Mouse (Mus musculus) limb, embryonic 11.5 days (tissue): Measurements from ENCODE around the gene Angptl4. TPM values are rescaled to one million over a fixed set of nuclear protein-coding genes. Genes with fewer than 3 reads are reported as not detected.
"Not testable (repeated sequence)": the region's sequence is repeated elsewhere in the genome, so short reads cannot be mapped to it uniquely, and the experiment has no call there.

Source experiments
- ATAC-seq: fragments of 200-750 bp; cut with Nextera tagmentation; 2 replicates; pipeline ENCODE4 v1.8.0; 2017; ENCODE audit warnings: low read depth; ENCODE audit not compliant: insufficient number of reproducible peaks, low FRiP score, low TSS enrichment
- DNase-seq: peaks from one replicate; pipeline ENCODE4 v3.0.0-alpha.2; 2015; ENCODE audit warnings: low spot score
- H3K27ac ChIP-seq: fragments of 300-500 bp; sonication (generic); replicated peaks from 2 replicates; pipeline ENCODE4 v1.5.1; 2014; ENCODE audit warnings: low read depth, mild to moderate bottlenecking, low read length
- H3K27me3 ChIP-seq: fragments of 300-500 bp; sonication (generic); 2 replicates; pipeline ENCODE4 v1.6.1; 2014; ENCODE audit warnings: mild to moderate bottlenecking, low read length, mixed read lengths; ENCODE audit not compliant: control insufficient read depth, insufficient read depth
- H3K36me3 ChIP-seq: fragments of 300-500 bp; sonication (generic); 2 replicates; pipeline ENCODE4 v1.6.1; 2014; ENCODE audit warnings: mild to moderate bottlenecking, low read length, moderate library complexity, mixed read lengths; ENCODE audit not compliant: control insufficient read depth, insufficient read depth
- H3K4me1 ChIP-seq: fragments of 300-500 bp; sonication (generic); 2 replicates; pipeline ENCODE4 v1.6.1; 2014; ENCODE audit warnings: low read length, mixed read lengths; ENCODE audit not compliant: control insufficient read depth, insufficient read depth
- H3K4me2 ChIP-seq: fragments of 300-500 bp; sonication (generic); 2 replicates; pipeline ENCODE4 v1.6.1; 2014; ENCODE audit warnings: low read depth, mild to moderate bottlenecking, moderate library complexity; ENCODE audit not compliant: severe bottlenecking
- H3K4me3 ChIP-seq: fragments of 300-500 bp; sonication (generic); 2 replicates; pipeline ENCODE4 v1.5.1; 2014; ENCODE audit warnings: low read depth, low read length
- H3K9ac ChIP-seq: fragments of 300-500 bp; sonication (generic); 2 replicates; pipeline ENCODE4 v1.6.1; 2014; ENCODE audit warnings: mild to moderate bottlenecking, low read length
- H3K9me3 ChIP-seq: fragments of 300-500 bp; sonication (generic); 2 replicates; pipeline ENCODE4 v1.6.1; 2016; ENCODE audit warnings: low read length; ENCODE audit not compliant: control insufficient read depth
- WGBS: fragments of 180-500 bp; shearing (Covaris S2); extraction: QIAGEN DNeasy Blood & Tissue Kit; methylation state at CpG from one replicate; pipeline ENCODE4 v1.1.7; 2014; 5-methylcytosine and 5-hydroxymethylcytosine counted together
- polyA plus RNA-seq: library from polyadenylated mRNA; unstranded; fragments of >200 nt; fragmentation: Nextera tagmentation; extraction: Ambion mirVana; gene quantifications from 2 replicates; pipeline ENCODE4 v1.2.1, GENCODE M21; 2014

The Angptl4 gene
- polyA plus RNA-seq, 1 experiment from 2014 or later, result 43.6 TPM

DNA sequence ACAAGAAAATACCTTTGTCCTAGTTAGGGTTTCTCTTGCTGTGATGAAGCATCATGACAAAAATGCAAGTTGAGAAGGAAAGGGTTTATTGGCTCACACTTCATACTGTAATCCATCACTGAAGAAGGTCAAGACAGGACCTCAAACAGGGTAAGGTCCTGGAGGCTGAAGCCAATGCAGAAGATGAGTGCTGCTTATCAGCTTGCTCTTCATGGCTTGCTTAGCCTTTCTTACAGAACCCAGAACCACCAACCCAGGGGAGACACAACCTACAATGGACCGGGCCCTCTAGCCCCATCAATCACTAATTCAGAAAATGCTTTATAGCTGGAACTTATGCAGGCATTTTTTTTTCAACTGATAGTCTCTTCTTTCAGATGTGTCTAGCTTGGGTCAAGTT is 39.2 kb downstream of the Angptl4 start:
- Histone ChIP-seq H3K27me3 (no peaks in the 10 kb centered on the region), H3K4me3 (no peak overlapping the region), H3K9me3 (no peaks in the 10 kb centered on the region), H3K9ac (no peak overlapping the region), H3K36me3 (peaks cover 5% of the 10 kb centered on the region), H3K4me1 (no peaks in the 10 kb centered on the region), H3K4me2 (no peak overlapping the region), H3K27ac (no peak overlapping the region)
- DNase-seq (no peak), ATAC-seq (no peak)
- 87% methylated on average over 1 of the region's 1 CpGs for WGBS

DNA sequence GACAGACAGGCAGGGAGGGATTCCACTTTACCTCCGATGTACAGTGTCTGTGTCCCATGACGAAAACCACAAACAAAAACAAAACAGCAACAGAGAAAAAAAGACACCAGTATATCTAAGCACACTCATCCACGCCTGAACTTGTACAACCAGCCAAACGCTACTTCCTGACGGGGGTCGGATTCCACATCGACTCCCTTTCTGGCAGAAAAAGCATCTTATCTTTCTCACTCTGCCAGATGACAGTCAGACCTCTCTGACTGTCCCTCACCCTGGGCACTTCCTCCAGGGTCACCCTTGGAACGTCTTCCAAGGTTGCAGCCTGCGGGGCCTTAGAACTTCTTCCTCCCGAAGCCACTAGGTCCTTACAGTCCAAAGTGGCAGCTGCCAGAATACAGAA is 48.1 kb downstream of the Angptl4 start:
- not testable (repeated sequence) for H3K4me1 ChIP-seq, H3K36me3 ChIP-seq, H3K4me2 ChIP-seq, H3K27me3 ChIP-seq, ATAC-seq, DNase-seq, H3K27ac ChIP-seq, H3K4me3 ChIP-seq, H3K9ac ChIP-seq, H3K9me3 ChIP-seq
- 82% methylated on average over 10 of the region's 10 CpGs for WGBS

DNA sequence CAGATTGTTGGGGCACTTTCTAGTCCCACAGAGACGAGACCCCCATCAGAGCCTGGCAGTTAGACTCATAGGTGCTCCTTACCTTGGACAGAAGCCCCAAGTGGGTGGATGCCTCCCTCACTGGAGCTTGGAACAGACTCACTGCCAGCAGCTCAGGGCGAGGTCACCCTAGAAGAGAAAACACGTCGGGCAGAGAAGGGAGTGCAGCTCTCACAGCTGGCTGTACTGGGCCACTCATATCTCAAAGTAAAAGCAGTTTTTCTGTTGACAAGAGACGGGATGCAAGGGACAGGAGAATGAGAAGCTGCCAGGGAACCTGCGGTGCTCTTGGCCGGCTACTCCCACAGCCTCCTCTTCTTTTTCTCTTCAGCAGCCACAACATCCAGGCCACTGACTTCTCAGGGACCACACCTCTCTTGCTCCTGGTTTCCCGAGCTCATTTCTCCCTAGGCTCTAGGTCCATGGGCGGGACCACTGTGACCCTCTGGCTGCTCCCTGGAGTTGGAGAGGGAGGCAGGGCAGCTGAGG is 49.0 kb downstream of the Angptl4 start:
- ATAC-seq, H3K9me3 ChIP-seq, H3K27me3 ChIP-seq, H3K36me3 ChIP-seq, H3K9ac ChIP-seq, H3K4me3 ChIP-seq, H3K4me1 ChIP-seq, DNase-seq, H3K4me2 ChIP-seq, H3K27ac ChIP-seq: not testable (repeated sequence)
- 74% methylated on average over 9 of the region's 9 CpGs for WGBS

GRCm38 (mm10) chr17:33729215-33729614 is 52.4 kb downstream of the Angptl4 start:
- Histone ChIP-seq H3K9me3 (no peaks in the 10 kb centered on the region), H3K4me2 (no peak overlapping the region), H3K9ac (no peak overlapping the region), H3K27ac (no peak overlapping the region), H3K36me3 (no peaks in the 10 kb centered on the region), H3K4me1 (no peaks in the 10 kb centered on the region), H3K4me3 (no peak overlapping the region), H3K27me3 (no peaks in the 10 kb centered on the region)
- 73% methylated on average over 2 of the region's 2 CpGs for WGBS
- DNase-seq, result no peak
- ATAC-seq, result no peak

DNA sequence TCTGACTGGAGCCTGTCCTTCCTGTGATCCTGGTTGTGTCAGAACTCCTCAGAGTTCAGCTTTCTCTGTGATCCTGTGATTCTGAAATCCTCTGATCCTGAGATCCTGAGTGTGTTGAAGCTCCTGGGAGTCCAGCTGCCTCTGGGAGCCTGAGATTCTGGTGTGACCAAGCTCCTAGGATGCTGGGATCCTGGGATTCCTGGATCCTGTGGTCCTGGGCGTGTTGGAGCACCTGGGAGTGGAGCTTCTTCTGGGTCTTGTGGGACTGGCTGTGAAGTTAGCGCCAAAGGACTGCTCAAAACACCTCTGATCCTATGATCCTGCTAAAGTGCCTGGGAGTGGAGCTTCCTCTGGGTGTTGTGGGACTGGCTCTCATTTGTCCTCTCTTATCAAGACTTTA is 53.2 kb downstream of the Angptl4 start:
- Histone ChIP-seq H3K9ac (no peak overlapping the region), H3K27me3 (no peaks in the 10 kb centered on the region), H3K4me2 (no peak overlapping the region), H3K36me3 (no peaks in the 10 kb centered on the region), H3K4me3 (no peak overlapping the region), H3K4me1 (no peaks in the 10 kb centered on the region), H3K9me3 (no peaks in the 10 kb centered on the region), H3K27ac (no peak overlapping the region)
- WGBS, result 70% methylated on average over 2 of the region's 2 CpGs
- DNase-seq (no peak), ATAC-seq (no peak)

Other genes with a start within 250 kb of the Angptl4 start
- 1.1 and 1.5 TPM in 2 replicates for gene Myo1f, start 226.1 kb downstream of the Angptl4 start, polyA plus RNA-seq
- gene Zfp414, start 152.7 kb downstream of the Angptl4 start, polyA plus RNA-seq, result 72.9 and 75.7 TPM in 2 replicates
- 0.67 and 0.84 TPM in 2 replicates for gene Pram1, start 143.8 kb downstream of the Angptl4 start, polyA plus RNA-seq
- 644 and 689 TPM in 2 replicates for gene Hnrnpm, start 95.0 kb downstream of the Angptl4 start, polyA plus RNA-seq
- 30.3 and 30.6 TPM in 2 replicates for gene March2, start 63.2 kb downstream of the Angptl4 start, polyA plus RNA-seq
- 270 and 277 TPM in 2 replicates for gene Rab11b, start 21.3 kb downstream of the Angptl4 start, polyA plus RNA-seq
- 23.0 and 25.1 TPM in 2 replicates for gene Kank3, start 28.7 kb upstream of the Angptl4 start, polyA plus RNA-seq
- gene Rps28, start 42.7 kb upstream of the Angptl4 start, polyA plus RNA-seq, result 1,083 and 1,144 TPM in 2 replicates
- gene Ndufa7, start 42.7 kb upstream of the Angptl4 start, polyA plus RNA-seq, result 457 and 474 TPM in 2 replicates
- gene Cd320, start 61.3 kb upstream of the Angptl4 start, polyA plus RNA-seq, result 85.5 and 91.5 TPM in 2 replicates
- not detected in 2 replicates for gene Gm7029, start 92.0 kb upstream of the Angptl4 start, polyA plus RNA-seq
- gene Kifc1, start 108.8 kb upstream of the Angptl4 start, polyA plus RNA-seq, result 12.3 and 12.5 TPM in 2 replicates
- 0.19 and 0.48 TPM in 2 replicates for gene Platr17, start 123.3 kb upstream of the Angptl4 start, polyA plus RNA-seq
- gene Daxx, start 127.6 kb upstream of the Angptl4 start, polyA plus RNA-seq, result 66.8 and 71.3 TPM in 2 replicates
- gene Tapbp, start 134.1 kb upstream of the Angptl4 start, polyA plus RNA-seq, result 12.5 and 14.8 TPM in 2 replicates
- gene Zbtb22, start 134.1 kb upstream of the Angptl4 start, polyA plus RNA-seq, result 10.1 and 11.8 TPM in 2 replicates
- 37.3 and 38.7 TPM in 2 replicates for gene Rgl2, start 147.7 kb upstream of the Angptl4 start, polyA plus RNA-seq
- 208 and 212 TPM in 2 replicates for gene Pfdn6, start 158.5 kb upstream of the Angptl4 start, polyA plus RNA-seq
- 37.4 and 45.6 TPM in 2 replicates for gene Wdr46, start 158.8 kb upstream of the Angptl4 start, polyA plus RNA-seq
- gene B3galt4, start 169.7 kb upstream of the Angptl4 start, polyA plus RNA-seq, result 2.6 and 3.0 TPM in 2 replicates
- 35.6 and 37.1 TPM in 2 replicates for gene Vps52, start 174.0 kb upstream of the Angptl4 start, polyA plus RNA-seq
- gene Rps18, start 174.2 kb upstream of the Angptl4 start, polyA plus RNA-seq, result 1,618 and 1,641 TPM in 2 replicates
- gene H2-K1, start 218.5 kb upstream of the Angptl4 start, polyA plus RNA-seq, result 4.2 and 5.3 TPM in 2 replicates
- gene Ring1, start 242.8 kb upstream of the Angptl4 start, polyA plus RNA-seq, result 3.8 and 5.6 TPM in 2 replicates
- 34.9 and 37.7 TPM in 2 replicates for gene H2-Ke6, start 246.2 kb upstream of the Angptl4 start, polyA plus RNA-seq
- 85.6 and 94.1 TPM in 2 replicates for gene Slc39a7, start 249.9 kb upstream of the Angptl4 start, polyA plus RNA-seq
- 20.5 and 24.0 TPM in 2 replicates for gene Rxrb, start 250.0 kb upstream of the Angptl4 start, polyA plus RNA-seq